Mouse (Mus musculus) liver, postnatal 0 days (tissue): ENCODE measurements at regions not wholly inside any gene's neighbourhood (a gene's known extent, or its start where the extent isn't known, plus 50 kb on each side); places are given as distances from the start of the nearest gene placed in this dataset.

ENCODE experiments used
- CTCF ChIP-seq: sonication (generic); IDR thresholded peaks from 2 replicates; pipeline ENCODE4 v1.5.1; 2016; ENCODE audit warnings: antibody characterized with exemption, low read depth
- EP300 ChIP-seq: IDR thresholded peaks from 2 replicates; pipeline ENCODE4 v1.6.1; 2016; ENCODE audit warnings: antibody characterized with exemption, low read depth, mild to moderate bottlenecking

DNA sequence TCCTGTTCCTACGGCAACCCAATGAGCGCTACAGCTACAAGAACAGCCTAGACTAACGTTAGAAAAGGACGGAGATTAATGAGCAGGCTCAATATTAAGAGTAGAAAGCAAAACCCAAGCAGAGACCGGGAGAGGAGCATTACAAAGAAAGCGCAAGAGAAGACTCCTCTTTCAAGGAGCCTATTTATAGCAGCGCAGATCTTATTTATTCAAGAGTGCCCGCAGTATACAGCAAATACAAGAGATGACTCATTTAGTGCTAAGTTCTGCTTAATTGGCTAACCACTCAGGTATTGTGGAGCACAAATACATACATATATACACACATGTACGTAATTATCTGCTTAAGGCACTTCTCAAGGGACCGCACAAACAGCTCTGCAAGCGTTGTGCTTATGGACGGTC is 377.2 kb downstream of the Gpd2 start:
- TF ChIP-seq CTCF: no peak
- TF ChIP-seq EP300: no peak
